Mouse (Mus musculus) embryo, embryonic 9.5 days (tissue): ENCODE results near the gene Rps21.

Source experiments
- DNase-seq: peaks from one replicate; pipeline ENCODE4 v3.0.0-alpha.2; 2017; ENCODE audit errors: extremely low spot score

The Rps21 gene

GRCm38 (mm10) chr2:180229129-180229528, 28.0 kb upstream of the Rps21 start:
- no peak for DNase-seq

GRCm38 (mm10) chr2:180230482-180230881, 26.7 kb upstream of the Rps21 start:
- no peak for DNase-seq

GRCm38 (mm10) chr2:180233101-180233904, 23.9 kb upstream of the Rps21 start:
- no peak for DNase-seq

- no peak for DNase-seq
These were observed 22.8 kb upstream of the Rps21 start for GRCm38 (mm10) chr2:180234353-180234752.

- no peak for DNase-seq
These were observed 22.2 kb upstream of the Rps21 start for GRCm38 (mm10) chr2:180234980-180235379.

- DNase-seq = no peak
These were observed 21.4 kb upstream of the Rps21 start for GRCm38 (mm10) chr2:180235788-180236187.

- DNase-seq = no peak
These were observed 20.7 kb upstream of the Rps21 start for GRCm38 (mm10) chr2:180236500-180236899.

GRCm38 (mm10) chr2:180236930-180237329, 20.2 kb upstream of the Rps21 start:
- no peak for DNase-seq

- DNase-seq = no peak
These were observed 19.4 kb upstream of the Rps21 start for GRCm38 (mm10) chr2:180237601-180238345.

- no peak for DNase-seq
These were observed 18.6 kb upstream of the Rps21 start for GRCm38 (mm10) chr2:180238591-180238990.

GRCm38 (mm10) chr2:180243108-180243507, 14.1 kb upstream of the Rps21 start:
- no peak for DNase-seq

- no peak for DNase-seq
These were observed 9.3 kb upstream of the Rps21 start for GRCm38 (mm10) chr2:180247916-180248315.

- no peak for DNase-seq
These were observed 8.1 kb upstream of the Rps21 start for GRCm38 (mm10) chr2:180248947-180249660.

- peak; percentile 82 for DNase-seq
These were observed 6.1 kb upstream of the Rps21 start for GRCm38 (mm10) chr2:180250930-180251611.

- no peak for DNase-seq
These were observed 5.3 kb upstream of the Rps21 start for GRCm38 (mm10) chr2:180251838-180252237.

- no peak for DNase-seq
These were observed 2.6 kb upstream of the Rps21 start for GRCm38 (mm10) chr2:180254436-180255209.

- no peak for DNase-seq
These were observed 1.5 kb upstream of the Rps21 start for GRCm38 (mm10) chr2:180255701-180256100.

GRCm38 (mm10) chr2:180256296-180257000, 729 bp upstream of the Rps21 start:
- no peak for DNase-seq

GRCm38 (mm10) chr2:180257963-180258865, 1.0 kb downstream of the Rps21 start:
- DNase-seq = no peak
